Mouse (Mus musculus): ENCODE results near the gene Cdc73. TPM values are rescaled to one million over a fixed set of nuclear protein-coding genes. Genes with fewer than 3 reads are reported as not detected.
A peak's percentile ranks its signal among the peaks of the same experiment; 100 is the strongest.

Gene Cdc73
- polyA plus RNA-seq, 1 experiment from 2014 or later, result 28.4 TPM

DNA sequence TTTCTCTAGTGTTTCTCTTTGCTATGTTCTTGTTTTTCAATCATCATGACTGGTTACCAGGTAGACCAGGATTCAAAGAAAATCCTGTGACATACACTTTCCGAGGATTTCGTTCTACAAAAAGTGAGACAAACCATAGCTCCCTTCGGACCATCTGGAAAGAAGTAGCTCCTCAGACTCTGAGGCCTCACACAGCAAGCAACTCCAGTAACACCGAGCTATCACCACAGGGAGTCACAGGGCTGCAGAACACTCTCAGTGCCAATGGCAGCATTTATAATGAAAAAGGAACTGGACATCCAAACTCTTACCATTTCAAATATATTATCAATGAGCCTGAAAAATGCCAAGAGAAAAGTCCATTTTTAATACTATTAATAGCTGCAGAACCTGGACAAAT lies 56.5 kb downstream of the Cdc73 start:
- DNase-seq (ENCODE audit: low spot score, missing footprints) (no peak), ATAC-seq (ENCODE audit: low FRiP score) (no peak)
- no peaks in the 10 kb centered on the region for H3K9me3 ChIP-seq (ENCODE audit: control insufficient read depth, low read length)
- 82% methylated on average over 4 of the region's 4 CpGs for WGBS
- no peaks in the 10 kb centered on the region for H3K4me1 ChIP-seq (ENCODE audit: control insufficient read depth, insufficient read depth, low read length)
- no peak overlapping the region for H3K9ac ChIP-seq (ENCODE audit: low read length)
- no peak overlapping the region for H3K27ac ChIP-seq (ENCODE audit: low read depth, low read length)
- H3K36me3 ChIP-seq (ENCODE audit: control insufficient read depth, insufficient read depth, low read length), result no peaks in the 10 kb centered on the region
- H3K27me3 ChIP-seq (ENCODE audit: control insufficient read depth, insufficient read depth, low read length), result no peaks in the 10 kb centered on the region
- no peak overlapping the region for H3K4me2 ChIP-seq
- no peak overlapping the region for H3K4me3 ChIP-seq (ENCODE audit: low read depth, low read length)

DNA sequence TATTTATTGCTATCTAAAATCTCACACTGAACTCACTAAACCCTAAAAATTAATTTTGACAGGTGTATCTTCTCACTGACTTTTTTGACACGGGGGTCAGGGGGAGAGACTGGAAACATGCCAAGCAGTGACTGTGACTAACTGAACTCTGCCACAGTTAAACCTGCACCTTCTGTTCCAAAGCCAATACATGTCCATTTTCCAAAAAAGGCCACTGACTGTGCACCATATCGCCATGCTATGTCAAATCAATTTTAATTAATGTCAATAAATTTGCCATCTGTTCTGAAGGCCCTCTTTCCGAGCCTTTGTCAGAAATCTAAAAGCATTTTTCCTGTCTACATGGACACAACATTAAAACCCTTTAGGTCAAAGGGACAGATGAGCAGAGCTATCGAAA lies 57.3 kb downstream of the Cdc73 start:
- Histone ChIP-seq H3K36me3 (ENCODE audit: control insufficient read depth, insufficient read depth, low read length) (no peaks in the 10 kb centered on the region), H3K9me3 (ENCODE audit: control insufficient read depth, low read length) (no peaks in the 10 kb centered on the region), H3K27me3 (ENCODE audit: control insufficient read depth, insufficient read depth, low read length) (no peaks in the 10 kb centered on the region), H3K9ac (ENCODE audit: low read length) (no peak overlapping the region), H3K27ac (ENCODE audit: low read depth, low read length) (no peak overlapping the region), H3K4me3 (ENCODE audit: low read depth, low read length) (no peak overlapping the region), H3K4me1 (ENCODE audit: control insufficient read depth, insufficient read depth, low read length) (0 out of 2 replicates have a peak, but pooled peaks cover 3% of the 10 kb centered on the region), H3K4me2 (no peak overlapping the region)
- ATAC-seq (ENCODE audit: low FRiP score), result no peak
- WGBS, result 62% methylated on average over 4 of the region's 4 CpGs
- no peak for DNase-seq (ENCODE audit: low spot score, missing footprints)

DNA sequence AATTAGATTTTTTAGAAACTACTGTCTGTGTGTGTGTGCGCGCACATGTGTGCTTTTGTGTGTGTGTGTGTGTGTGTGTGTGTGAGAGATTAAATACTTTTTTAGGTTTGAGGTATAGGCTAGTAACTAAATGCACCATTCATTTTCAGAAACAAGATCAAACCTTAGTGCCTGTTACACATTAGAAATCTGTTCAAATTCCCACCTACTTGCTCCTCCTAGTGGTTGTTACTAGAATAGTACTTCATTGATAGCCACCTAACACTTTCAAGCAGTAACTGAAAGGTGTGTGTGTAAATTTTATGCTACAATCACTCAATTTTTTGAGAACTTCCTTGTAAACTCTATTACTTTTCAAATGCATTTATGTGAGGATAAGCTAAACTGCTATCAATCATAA lies 58.5 kb downstream of the Cdc73 start:
- no peak overlapping the region for H3K27ac ChIP-seq (ENCODE audit: low read depth, low read length)
- peak; percentile 85 for DNase-seq (ENCODE audit: low spot score, missing footprints)
- no peak overlapping the region for H3K4me2 ChIP-seq
- WGBS, result 100% methylated on average over 2 of the region's 2 CpGs
- no peak overlapping the region for H3K4me3 ChIP-seq (ENCODE audit: low read depth, low read length)
- no peaks in the 10 kb centered on the region for H3K9me3 ChIP-seq (ENCODE audit: control insufficient read depth, low read length)
- H3K36me3 ChIP-seq (ENCODE audit: control insufficient read depth, insufficient read depth, low read length), result no peaks in the 10 kb centered on the region
- peak; percentile 43 for ATAC-seq (ENCODE audit: low FRiP score)
- no peaks in the 10 kb centered on the region for H3K27me3 ChIP-seq (ENCODE audit: control insufficient read depth, insufficient read depth, low read length)
- H3K9ac ChIP-seq (ENCODE audit: low read length), result no peak overlapping the region
- peaks cover 3% of the 10 kb centered on the region; the same call in 1 of the 2 replicates for H3K4me1 ChIP-seq (ENCODE audit: control insufficient read depth, insufficient read depth, low read length)

GRCm38 (mm10) chr1:143640650-143641407 lies 61.9 kb downstream of the Cdc73 start, which contains the start of gene B3galt2:
B3galt2 (plus strand) TSS chr1:143640664.
- peak within 1 kb of the TSS; percentile 77 for H3K27ac ChIP-seq (ENCODE audit: low read depth, low read length)
- H3K9ac ChIP-seq (ENCODE audit: low read length), result peak within 1 kb of the TSS; percentile 46
- peak within 1 kb of the TSS; percentile 18 for H3K4me3 ChIP-seq (ENCODE audit: low read depth, low read length)
- H3K4me2 ChIP-seq, result peak within 1 kb of the TSS; percentile 22
- ATAC-seq (ENCODE audit: low FRiP score) (peak; percentile 80), DNase-seq (ENCODE audit: low spot score, missing footprints) (peak; percentile 89)
- no peaks in the 10 kb centered on the region for H3K27me3 ChIP-seq (ENCODE audit: control insufficient read depth, insufficient read depth, low read length)
- H3K36me3 ChIP-seq (ENCODE audit: control insufficient read depth, insufficient read depth, low read length), result no peaks in the 10 kb centered on the region
- no peaks in the 10 kb centered on the region for H3K9me3 ChIP-seq (ENCODE audit: control insufficient read depth, low read length)
- H3K4me1 ChIP-seq (ENCODE audit: control insufficient read depth, insufficient read depth, low read length), result peaks cover 3% of the 10 kb centered on the region; the same call in 1 of the 2 replicates
- WGBS, result 58% methylated on average over 15 of the region's 15 CpGs

- Histone ChIP-seq H3K36me3 (ENCODE audit: control insufficient read depth, insufficient read depth, low read length) (no peaks in the 10 kb centered on the region), H3K9ac (ENCODE audit: low read length) (no peak overlapping the region), H3K9me3 (ENCODE audit: control insufficient read depth, low read length) (no peaks in the 10 kb centered on the region), H3K4me3 (ENCODE audit: low read depth, low read length) (no peak overlapping the region), H3K27me3 (ENCODE audit: control insufficient read depth, insufficient read depth, low read length) (no peaks in the 10 kb centered on the region), H3K4me2 (no peak overlapping the region), H3K27ac (ENCODE audit: low read depth, low read length) (no peak overlapping the region), H3K4me1 (ENCODE audit: control insufficient read depth, insufficient read depth, low read length) (no peaks in the 10 kb centered on the region)
- DNase-seq (ENCODE audit: low spot score, missing footprints) (no peak), ATAC-seq (ENCODE audit: low FRiP score) (no peak)
- 89% methylated on average over 2 of the region's 2 CpGs for WGBS
Observed at GRCm38 (mm10) chr1:143632854-143633587, 69.7 kb downstream of the Cdc73 start.

- H3K4me2 ChIP-seq, result no peak overlapping the region
- ATAC-seq (ENCODE audit: low FRiP score), result no peak
Observed at GRCm38 (mm10) chr1:143632361-143632760, 70.3 kb downstream of the Cdc73 start.

GRCm38 (mm10) chr1:143631337-143631736 lies 71.4 kb downstream of the Cdc73 start:
- Histone ChIP-seq H3K4me2 (no peak overlapping the region), H3K27ac (ENCODE audit: low read depth, low read length) (no peak overlapping the region), H3K27me3 (ENCODE audit: control insufficient read depth, insufficient read depth, low read length) (no peaks in the 10 kb centered on the region), H3K9me3 (ENCODE audit: control insufficient read depth, low read length) (no peaks in the 10 kb centered on the region), H3K4me3 (ENCODE audit: low read depth, low read length) (no peak overlapping the region), H3K4me1 (ENCODE audit: control insufficient read depth, insufficient read depth, low read length) (no peaks in the 10 kb centered on the region), H3K36me3 (ENCODE audit: control insufficient read depth, insufficient read depth, low read length) (no peaks in the 10 kb centered on the region), H3K9ac (ENCODE audit: low read length) (no peak overlapping the region)
- ATAC-seq (ENCODE audit: low FRiP score) (no peak), DNase-seq (ENCODE audit: low spot score, missing footprints) (no peak)
- 55% methylated on average over 7 of the region's 7 CpGs for WGBS

More at GRCm38 (mm10) chr1:143632361-143632760, 70.3 kb downstream of the Cdc73 start:
- H3K36me3 ChIP-seq (ENCODE audit: control insufficient read depth, insufficient read depth, low read length), result no peaks in the 10 kb centered on the region
- no peak overlapping the region for H3K4me3 ChIP-seq (ENCODE audit: low read depth, low read length)
- no peaks in the 10 kb centered on the region for H3K4me1 ChIP-seq (ENCODE audit: control insufficient read depth, insufficient read depth, low read length)
- H3K27ac ChIP-seq (ENCODE audit: low read depth, low read length), result no peak overlapping the region
- no peak for DNase-seq (ENCODE audit: low spot score, missing footprints)
- no peaks in the 10 kb centered on the region for H3K9me3 ChIP-seq (ENCODE audit: control insufficient read depth, low read length)
- H3K9ac ChIP-seq (ENCODE audit: low read length), result no peak overlapping the region
- H3K27me3 ChIP-seq (ENCODE audit: control insufficient read depth, insufficient read depth, low read length), result no peaks in the 10 kb centered on the region
- WGBS, result 92% methylated on average over 1 of the region's 1 CpGs

DNA sequence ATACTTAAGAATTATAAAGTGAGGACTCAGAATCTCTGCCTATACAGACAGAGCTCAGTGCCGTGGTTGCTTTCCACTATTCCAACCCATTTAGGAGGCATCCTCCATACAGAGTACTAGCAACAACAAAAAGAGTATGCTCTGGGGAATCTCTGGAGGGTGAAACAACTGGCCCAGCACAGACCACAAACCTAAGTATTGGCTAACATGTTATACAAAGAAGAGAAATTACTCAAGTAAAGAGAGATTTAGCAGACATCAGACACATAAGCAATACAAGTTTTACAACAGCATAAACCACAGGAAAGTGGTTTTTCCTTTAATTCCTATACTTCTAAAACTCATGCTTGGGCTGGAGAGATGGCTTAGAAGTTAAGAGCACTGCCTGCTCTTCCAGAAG lies 80.1 kb downstream of the Cdc73 start:
- DNase-seq (ENCODE audit: low spot score, missing footprints) (no peak), ATAC-seq (ENCODE audit: low FRiP score) (no peak)
- H3K27me3 ChIP-seq (ENCODE audit: control insufficient read depth, insufficient read depth, low read length), result no peaks in the 10 kb centered on the region
- no peak overlapping the region for H3K4me3 ChIP-seq (ENCODE audit: low read depth, low read length)
- no peak overlapping the region for H3K4me2 ChIP-seq
- WGBS, result 96% methylated on average over 1 of the region's 1 CpGs
- no peak overlapping the region for H3K9ac ChIP-seq (ENCODE audit: low read length)
- H3K36me3 ChIP-seq (ENCODE audit: control insufficient read depth, insufficient read depth, low read length), result no peaks in the 10 kb centered on the region
- no peaks in the 10 kb centered on the region for H3K4me1 ChIP-seq (ENCODE audit: control insufficient read depth, insufficient read depth, low read length)
- H3K27ac ChIP-seq (ENCODE audit: low read depth, low read length), result no peak overlapping the region
- no peaks in the 10 kb centered on the region for H3K9me3 ChIP-seq (ENCODE audit: control insufficient read depth, low read length)

DNA sequence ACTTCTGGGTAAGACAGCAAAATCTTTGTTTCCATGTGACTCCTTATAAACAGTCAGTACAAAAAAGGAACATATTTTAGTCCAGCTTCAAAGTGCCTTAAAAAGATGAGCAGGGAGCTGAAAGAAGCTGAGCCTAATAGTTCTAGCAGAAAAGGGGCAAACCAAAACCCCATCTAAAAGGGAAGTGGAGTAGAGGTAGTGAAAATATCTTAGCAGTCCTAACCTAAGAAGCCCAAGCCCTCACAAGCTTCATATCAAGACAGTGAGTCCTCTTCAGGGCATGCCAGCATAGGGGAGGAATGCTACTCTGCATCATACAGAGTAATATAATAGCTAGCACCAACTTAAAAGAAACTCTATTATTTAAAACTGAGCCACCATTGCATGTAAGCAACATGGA lies 80.8 kb downstream of the Cdc73 start:
- Histone ChIP-seq H3K4me3 (ENCODE audit: low read depth, low read length) (no peak overlapping the region), H3K4me2 (no peak overlapping the region), H3K36me3 (ENCODE audit: control insufficient read depth, insufficient read depth, low read length) (peaks cover 3% of the 10 kb centered on the region), H3K27ac (ENCODE audit: low read depth, low read length) (no peak overlapping the region), H3K9me3 (ENCODE audit: control insufficient read depth, low read length) (no peaks in the 10 kb centered on the region), H3K4me1 (ENCODE audit: control insufficient read depth, insufficient read depth, low read length) (no peaks in the 10 kb centered on the region), H3K9ac (ENCODE audit: low read length) (no peak overlapping the region), H3K27me3 (ENCODE audit: control insufficient read depth, insufficient read depth, low read length) (no peaks in the 10 kb centered on the region)
- no peak for ATAC-seq (ENCODE audit: low FRiP score)
- DNase-seq (ENCODE audit: low spot score, missing footprints), result no peak
